Mouse (Mus musculus): ENCODE results near the gene Fgfr2.
A peak's percentile ranks its signal among the peaks of the same experiment; 100 is the strongest.

The Fgfr2 gene

GRCm38 (mm10) chr7:130734195-130734787, 2388.9 kb downstream of the Fgfr2 start:
- DNase-seq (ENCODE audit: low spot score) = no peak

GRCm38 (mm10) chr7:130733423-130733822, 2389.7 kb downstream of the Fgfr2 start:
- no peak for DNase-seq (ENCODE audit: low spot score)

- no peak for DNase-seq (ENCODE audit: low spot score)
Measured at GRCm38 (mm10) chr7:130732908-130733307, 2390.2 kb downstream of the Fgfr2 start.

GRCm38 (mm10) chr7:130731792-130732191, 2391.4 kb downstream of the Fgfr2 start:
- DNase-seq (ENCODE audit: low spot score) = no peak

- no peak for DNase-seq (ENCODE audit: low spot score)
Measured at GRCm38 (mm10) chr7:130727560-130727959, 2395.6 kb downstream of the Fgfr2 start.

- no peak for DNase-seq (ENCODE audit: low spot score)
Measured at GRCm38 (mm10) chr7:130726724-130727422, 2396.3 kb downstream of the Fgfr2 start.

GRCm38 (mm10) chr7:130726185-130726584, 2397.0 kb downstream of the Fgfr2 start:
- no peak for DNase-seq (ENCODE audit: low spot score)

GRCm38 (mm10) chr7:130720646-130721335, 2402.4 kb downstream of the Fgfr2 start:
- no peak for DNase-seq (ENCODE audit: low spot score)

GRCm38 (mm10) chr7:130719931-130720598, 2403.1 kb downstream of the Fgfr2 start:
- no peak for DNase-seq (ENCODE audit: low spot score)

- no peak for DNase-seq (ENCODE audit: low spot score)
Measured at GRCm38 (mm10) chr7:130716989-130717388, 2406.2 kb downstream of the Fgfr2 start.

GRCm38 (mm10) chr7:130716341-130716740, 2406.8 kb downstream of the Fgfr2 start:
- DNase-seq (ENCODE audit: low spot score) = no peak

GRCm38 (mm10) chr7:130715467-130715866, 2407.7 kb downstream of the Fgfr2 start:
- DNase-seq (ENCODE audit: low spot score) = no peak

GRCm38 (mm10) chr7:130713319-130713718, 2409.8 kb downstream of the Fgfr2 start:
- no peak for DNase-seq (ENCODE audit: low spot score)

GRCm38 (mm10) chr7:130711851-130712250, 2411.3 kb downstream of the Fgfr2 start:
- no peak for DNase-seq (ENCODE audit: low spot score)

GRCm38 (mm10) chr7:130709372-130710274, 2413.5 kb downstream of the Fgfr2 start:
- DNase-seq (ENCODE audit: low spot score) = no peak

- DNase-seq (ENCODE audit: low spot score) = no peak
Measured at GRCm38 (mm10) chr7:130708940-130709339, 2414.2 kb downstream of the Fgfr2 start.

- no peak for DNase-seq (ENCODE audit: low spot score)
Measured at GRCm38 (mm10) chr7:130705230-130705629, 2417.9 kb downstream of the Fgfr2 start.

GRCm38 (mm10) chr7:130701336-130701735, 2421.8 kb downstream of the Fgfr2 start:
- DNase-seq (ENCODE audit: low spot score) = no peak

- no peak for DNase-seq (ENCODE audit: low spot score)
Measured at GRCm38 (mm10) chr7:130698480-130698879, 2424.7 kb downstream of the Fgfr2 start.

GRCm38 (mm10) chr7:130696347-130697234, 2426.6 kb downstream of the Fgfr2 start:
- DNase-seq (ENCODE audit: low spot score) = peak; percentile 37
